Mouse (Mus musculus): Measurements from ENCODE around the gene Gpr34.
A peak's percentile ranks its signal among the peaks of the same experiment; 100 is the strongest.

The Gpr34 gene

GRCm38 (mm10) chrX:13670342-13670741, 38.5 kb downstream of the Gpr34 start:
- DNase-seq (ENCODE audit: low read depth, low spot score): peak; percentile 6

- DNase-seq (ENCODE audit: low read depth, low spot score): no peak
Measured at GRCm38 (mm10) chrX:13673001-13673400, 41.1 kb downstream of the Gpr34 start.

DNA sequence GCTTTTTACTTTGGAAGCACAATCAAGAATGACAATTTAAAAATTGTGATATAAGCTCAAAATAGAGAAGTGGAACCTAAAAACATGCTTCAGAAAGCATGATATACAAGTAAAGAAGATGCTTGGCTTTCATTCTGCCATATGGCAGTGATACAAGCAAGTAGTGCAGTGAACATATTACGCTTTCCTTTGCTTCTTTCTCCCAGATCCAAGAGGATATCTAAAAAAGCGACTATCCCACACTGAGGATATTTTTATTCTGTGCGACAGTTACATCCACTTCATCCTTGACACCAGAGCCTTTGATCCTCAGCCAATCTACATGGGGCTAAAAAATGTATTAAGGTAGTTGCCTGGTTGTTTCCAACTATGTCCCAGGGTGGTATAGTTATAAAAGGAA, 49.9 kb downstream of the Gpr34 start:
- no peak for DNase-seq (ENCODE audit: low read depth, low spot score)

DNA sequence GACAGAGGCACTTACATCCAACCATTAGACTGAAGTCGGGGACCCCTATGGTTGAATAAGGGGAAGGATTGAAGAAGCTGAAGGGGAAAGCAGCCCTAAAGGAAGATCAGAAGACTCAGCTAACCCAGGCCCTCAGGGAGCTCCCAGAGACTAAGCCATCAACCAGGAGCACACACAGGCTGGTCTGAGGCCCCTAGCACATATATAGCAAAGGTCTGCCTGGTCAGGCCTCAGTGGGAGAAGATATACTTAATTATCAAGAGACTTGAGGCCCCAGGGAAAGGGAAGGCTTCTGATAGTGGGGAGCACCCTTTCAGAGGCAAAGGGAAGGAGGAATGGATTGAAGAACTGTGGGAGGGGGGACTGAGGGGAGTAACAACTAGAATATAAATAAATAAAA, 54.7 kb downstream of the Gpr34 start:
- no peak for DNase-seq (ENCODE audit: low read depth, low spot score)

GRCm38 (mm10) chrX:13688356-13688755, 56.5 kb downstream of the Gpr34 start:
- DNase-seq (ENCODE audit: low read depth, low spot score): no peak
